Mouse (Mus musculus) liver, adult 2 months (tissue): ENCODE results near the gene Acta1. TPM values are rescaled to one million over a fixed set of nuclear protein-coding genes. Genes with fewer than 3 reads are reported as not detected.
A peak's percentile ranks its signal among the peaks of the same experiment; 100 is the strongest.

Source experiments
- DNase-seq: peaks from one replicate; pipeline ENCODE4 v3.0.0-alpha.2; 2011; ENCODE audit warnings: low read depth, low spot score; ENCODE audit errors: extremely low read depth
- H3K27ac ChIP-seq: fragments of 200-500 bp; replicated peaks from 2 replicates; pipeline ENCODE4 v1.5.1; 2012; ENCODE audit warnings: low read depth, mild to moderate bottlenecking, control low read depth, inconsistent platforms, low read length; ENCODE audit not compliant: insufficient read depth
- H3K27me3 ChIP-seq: fragments of 200-500 bp; 2 replicates; pipeline ENCODE4 v1.6.1; 2012; ENCODE audit warnings: mild to moderate bottlenecking, moderate library complexity, low read length, inconsistent platforms; ENCODE audit not compliant: control insufficient read depth, insufficient read depth
- H3K36me3 ChIP-seq: fragments of 200-500 bp; 2 replicates; pipeline ENCODE4 v1.6.1; 2012; ENCODE audit warnings: low read length, inconsistent platforms; ENCODE audit not compliant: control insufficient read depth, insufficient read depth
- H3K4me1 ChIP-seq: fragments of 200-500 bp; 2 replicates; pipeline ENCODE4 v1.6.1; 2011; ENCODE audit warnings: low read length; ENCODE audit not compliant: control insufficient read depth, insufficient read depth
- H3K4me3 ChIP-seq: fragments of 200-500 bp; 2 replicates; pipeline ENCODE4 v1.5.1; 2011; ENCODE audit warnings: low read depth, mild to moderate bottlenecking, control low read depth, low read length, moderate library complexity; ENCODE audit not compliant: insufficient read depth
- H3K79me2 ChIP-seq: fragments of 200-500 bp; 2 replicates; pipeline ENCODE4 v1.6.1; 2012; ENCODE audit warnings: inconsistent platforms, mild to moderate bottlenecking, low read length, moderate library complexity; ENCODE audit not compliant: control insufficient read depth, insufficient read depth
- H3K9ac ChIP-seq: fragments of 200-500 bp; 2 replicates; pipeline ENCODE4 v1.6.1; 2012; ENCODE audit warnings: low read depth, mild to moderate bottlenecking, control low read depth, inconsistent platforms, low read length
- CTCF ChIP-seq: fragments of 200-500 bp; IDR thresholded peaks from 2 replicates; pipeline ENCODE4 v1.5.1; 2011; ENCODE audit warnings: low read depth, low read length, control low read depth
- POLR2A ChIP-seq: fragments of 200-500 bp; IDR thresholded peaks from 2 replicates; pipeline ENCODE4 v1.6.1; 2011; ENCODE audit warnings: low read length, control low read depth; ENCODE audit not compliant: insufficient read depth; ENCODE audit errors: extremely low read depth
- WGBS: fragments of 180-500 bp; shearing (Covaris S2); methylation state at CpG from one replicate; pipeline ENCODE4 v1.1.7; 2018; 5-methylcytosine and 5-hydroxymethylcytosine counted together
- polyA plus RNA-seq: library from polyadenylated mRNA; depleted of rRNA; stranded (reverse); fragments of >200 nt; gene quantifications from 2 replicates; pipeline ENCODE4 v1.2.3, GENCODE M21; 2012
- total RNA-seq: library from RNA; depleted of rRNA; stranded (reverse); fragments of >200 nt; gene quantifications from 2 replicates; pipeline ENCODE4 v1.2.3, GENCODE M21; 2014

Gene Acta1
- total and polyA plus RNA-seq, 2 experiments, result 0.11 to 16.6 TPM

- TF ChIP-seq POLR2A, result no peak
- no peak for TF ChIP-seq CTCF
- Histone ChIP-seq H3K4me3 (no peak overlapping the region), H3K79me2 (no peaks in the 10 kb centered on the region), H3K4me1 (no peaks in the 10 kb centered on the region), H3K27ac (no peak overlapping the region), H3K27me3 (no peaks in the 10 kb centered on the region), H3K9ac (no peak overlapping the region), H3K36me3 (peaks cover 17% of the 10 kb centered on the region)
- 97% methylated on average over 6 of the region's 6 CpGs for whole genome bisulfite sequencing
- no peak for DNase-seq
Observed at GRCm38 (mm10) chr8:123907604-123908003, 13.1 kb upstream of the Acta1 start.

GRCm38 (mm10) chr8:123902653-123903052 lies 8.1 kb upstream of the Acta1 start:
- Histone ChIP-seq H3K27ac (no peak overlapping the region), H3K36me3 (peaks cover 9% of the 10 kb centered on the region; the same call in 1 of the 2 replicates), H3K79me2 (no peaks in the 10 kb centered on the region), H3K27me3 (no peaks in the 10 kb centered on the region), H3K4me3 (no peak overlapping the region), H3K9ac (no peak overlapping the region), H3K4me1 (no peaks in the 10 kb centered on the region)
- peak; percentile 24 for DNase-seq
- 53% methylated on average over 7 of the region's 7 CpGs for WGBS
- TF ChIP-seq POLR2A (no peak), CTCF (no peak)

- no peak overlapping the region for H3K9ac ChIP-seq
- no peak overlapping the region for H3K4me3 ChIP-seq
- H3K27me3 ChIP-seq, result 0 out of 2 replicates have a peak, but pooled peaks cover 3% of the 10 kb centered on the region
- H3K36me3 ChIP-seq, result peaks cover 2% of the 10 kb centered on the region; the same call in 1 of the 2 replicates
- H3K27ac ChIP-seq, result no peak overlapping the region
- H3K4me1 ChIP-seq, result no peaks in the 10 kb centered on the region
- DNase-seq, result no peak
- TF ChIP-seq POLR2A (no peak), CTCF (no peak)
- no peaks in the 10 kb centered on the region for H3K79me2 ChIP-seq
- WGBS, result 95% methylated on average over 7 of the region's 7 CpGs
Observed at GRCm38 (mm10) chr8:123899366-123899765, 4.8 kb upstream of the Acta1 start.

- 91% methylated on average over 5 of the region's 5 CpGs for WGBS
- no peak overlapping the region for H3K9ac ChIP-seq
- TF ChIP-seq CTCF (no peak), POLR2A (no peak)
- no peak for DNase-seq
- no peaks in the 10 kb centered on the region for H3K36me3 ChIP-seq
- no peaks in the 10 kb centered on the region for H3K4me1 ChIP-seq
- no peak overlapping the region for H3K4me3 ChIP-seq
- peaks cover 9% of the 10 kb centered on the region; the same call in 1 of the 2 replicates for H3K27me3 ChIP-seq
- H3K79me2 ChIP-seq, result no peaks in the 10 kb centered on the region
- no peak overlapping the region for H3K27ac ChIP-seq
Observed at GRCm38 (mm10) chr8:123898576-123898975, 4.0 kb upstream of the Acta1 start.

GRCm38 (mm10) chr8:123896774-123897173 lies 2.2 kb upstream of the Acta1 start:
- no peak for TF ChIP-seq CTCF
- no peak for TF ChIP-seq POLR2A
- peaks cover 15% of the 10 kb centered on the region for H3K27me3 ChIP-seq
- H3K79me2 ChIP-seq, result no peaks in the 10 kb centered on the region
- 53% methylated on average over 10 of the region's 10 CpGs for WGBS
- H3K36me3 ChIP-seq, result no peaks in the 10 kb centered on the region
- H3K4me3 ChIP-seq, result no peak overlapping the region
- no peak overlapping the region for H3K9ac ChIP-seq
- H3K27ac ChIP-seq, result no peak overlapping the region
- no peaks in the 10 kb centered on the region for H3K4me1 ChIP-seq
- no peak for DNase-seq

- Histone ChIP-seq H3K79me2 (no peaks in the 10 kb centered on the region), H3K9ac (no peak overlapping the region), H3K36me3 (no peaks in the 10 kb centered on the region), H3K4me3 (no peak overlapping the region), H3K27me3 (peaks cover 16% of the 10 kb centered on the region), H3K4me1 (no peaks in the 10 kb centered on the region), H3K27ac (no peak overlapping the region)
- 42% methylated on average over 14 of the region's 14 CpGs for WGBS
- DNase-seq, result no peak
- TF ChIP-seq CTCF (no peak), POLR2A (no peak)
Observed at GRCm38 (mm10) chr8:123896366-123896761, 1.8 kb upstream of the Acta1 start.
